Mouse (Mus musculus) NIH3T3 (cell line): ENCODE results near the gene Dop1a.
A peak's percentile ranks its signal among the peaks of the same experiment; 100 is the strongest.
"Not testable (repeated sequence)": the region's sequence is repeated elsewhere in the genome, so short reads cannot be mapped to it uniquely, and the experiment has no call there.

Source experiments
- DNase-seq: peaks from one replicate; pipeline ENCODE4 v3.0.0-alpha.2; 2012; ENCODE audit warnings: low read depth

The Dop1a gene

DNA sequence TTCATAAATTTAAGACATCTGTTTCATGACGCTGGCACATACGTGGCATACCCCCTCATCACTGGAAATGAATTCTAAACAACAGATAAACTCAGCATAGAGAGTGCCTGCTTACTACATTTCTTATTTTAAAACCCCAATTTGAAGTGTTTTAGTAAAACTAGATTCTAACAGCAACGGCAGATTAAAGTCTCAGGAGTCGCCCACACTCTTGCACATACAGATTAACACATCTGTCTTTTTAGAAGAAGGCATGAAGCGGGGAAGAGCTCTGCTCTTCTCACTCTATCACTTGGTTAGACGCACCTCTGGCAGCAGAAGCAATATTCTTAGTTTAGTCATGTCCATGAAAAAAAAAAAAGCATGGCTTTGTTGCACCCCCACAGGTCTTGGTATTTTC lies 108.2 kb downstream of the Dop1a start:
- no peak for DNase-seq

GRCm38 (mm10) chr9:86579657-86580056 lies 112.7 kb downstream of the Dop1a start:
- no peak for DNase-seq

GRCm38 (mm10) chr9:86583740-86584139 lies 116.8 kb downstream of the Dop1a start:
- peak; percentile 80 for DNase-seq

DNA sequence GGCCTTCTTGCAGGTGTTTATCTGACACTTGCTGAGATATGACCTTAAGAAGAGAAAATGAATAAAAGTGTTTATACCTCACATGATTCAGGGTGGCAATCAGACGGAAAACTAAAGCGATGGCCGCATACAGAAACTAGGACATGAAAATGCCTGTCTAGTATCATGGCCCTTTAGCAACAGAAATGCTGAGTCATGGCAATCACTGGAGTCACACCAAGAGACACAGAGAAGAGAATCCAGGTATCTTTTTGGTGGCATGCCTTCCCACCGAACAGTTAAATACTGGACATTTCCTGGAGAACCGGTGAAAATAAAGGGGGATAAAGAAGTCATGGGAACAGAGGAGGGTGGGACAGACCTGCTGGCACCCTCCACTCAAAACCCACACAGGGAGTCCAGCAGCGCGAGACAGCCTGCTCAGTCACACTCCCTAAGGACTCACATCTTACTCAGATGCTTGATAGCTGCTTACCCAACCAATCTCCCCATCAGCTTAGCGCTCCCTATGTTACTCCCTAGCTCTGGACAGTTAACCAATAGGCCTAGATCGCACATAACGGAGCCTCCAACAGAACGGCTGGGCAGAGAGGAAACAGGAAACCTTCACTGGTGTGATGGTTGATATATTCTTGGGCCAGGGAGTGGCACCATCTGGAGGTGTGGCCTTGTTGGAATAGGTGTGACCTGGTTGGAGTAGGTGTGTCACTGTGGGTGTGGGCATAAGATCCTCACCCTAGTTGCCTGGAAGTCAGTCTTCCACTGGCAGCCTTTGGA lies 120.3 kb downstream of the Dop1a start:
- DNase-seq = no peak

- peak; percentile 64 for DNase-seq
Observed at GRCm38 (mm10) chr9:86592676-86593668, 126.0 kb downstream of the Dop1a start.

DNA sequence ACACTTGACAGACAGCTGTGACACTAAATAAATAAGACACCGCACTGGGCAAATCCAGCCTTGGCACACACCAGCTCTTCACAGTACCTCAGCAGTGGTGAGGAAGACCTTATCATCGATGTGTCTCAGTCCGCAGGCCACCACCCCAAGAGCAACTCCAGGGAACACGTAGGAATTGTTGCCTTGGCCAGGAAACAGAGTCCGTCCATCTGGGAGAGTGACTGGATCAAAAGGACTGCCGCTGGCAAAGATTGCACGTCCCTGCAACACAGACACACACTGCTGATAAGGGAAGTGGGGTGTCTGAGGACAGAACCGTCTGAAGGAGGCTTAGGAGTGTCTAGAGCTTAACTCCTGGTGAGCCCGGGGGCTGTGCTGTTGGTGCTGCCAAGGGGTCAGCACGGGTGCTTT lies 127.4 kb downstream of the Dop1a start:
- not testable (repeated sequence) for DNase-seq

- not testable (repeated sequence) for DNase-seq
Observed at GRCm38 (mm10) chr9:86596983-86597382, 130.0 kb downstream of the Dop1a start.

DNA sequence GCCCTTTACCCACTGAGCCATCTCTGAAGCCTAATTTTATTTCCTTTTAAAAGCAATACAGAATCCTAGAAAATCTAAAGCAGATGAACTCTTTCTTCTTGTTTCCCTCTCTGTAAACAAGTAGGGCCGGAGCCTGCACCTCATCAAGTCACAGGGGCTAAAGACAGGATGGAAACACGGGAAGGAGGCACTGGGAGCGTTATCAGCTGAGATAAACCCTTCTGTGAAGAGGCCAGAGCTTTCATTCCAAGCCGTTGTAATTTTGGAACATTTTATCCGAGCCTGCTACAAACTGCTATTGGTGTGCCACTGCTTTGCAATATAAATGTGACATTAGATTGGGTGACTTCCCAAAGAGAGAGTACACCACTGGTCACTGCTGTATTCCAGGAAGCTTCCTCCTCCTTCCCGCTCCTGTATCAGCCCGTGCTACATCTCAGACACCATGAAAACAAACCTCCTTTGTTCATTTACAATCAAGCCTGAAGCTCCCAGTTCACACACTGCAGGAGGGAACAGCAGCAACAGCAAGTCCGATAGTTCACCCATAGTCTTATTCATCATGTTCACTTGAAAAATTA lies 132.9 kb downstream of the Dop1a start:
- DNase-seq = no peak
